ENCODE assay signal across 18 mouse cellular contexts in the genomic region with DNA sequence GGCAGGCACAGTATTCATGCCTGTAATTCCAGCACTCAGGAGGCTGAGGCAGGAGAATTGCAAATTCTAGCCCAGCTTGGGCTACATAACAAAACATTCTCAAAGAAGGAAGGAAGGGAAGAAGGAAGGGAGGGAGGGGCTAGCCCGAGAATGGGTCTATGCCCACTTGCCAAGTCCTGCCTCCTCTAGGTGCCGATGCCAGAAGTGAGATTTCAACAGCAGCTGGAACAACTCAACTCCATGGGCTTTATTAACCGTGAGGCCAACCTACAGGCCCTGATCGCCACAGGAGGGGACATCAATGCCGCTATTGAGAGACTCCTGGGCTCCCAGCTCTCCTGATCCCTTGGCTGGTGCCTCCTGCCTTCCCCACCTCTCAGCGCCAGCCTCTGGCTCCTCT. TPM values are rescaled to one million over a fixed set of nuclear protein-coding genes. Genes with fewer than 3 reads are reported as not detected.
DNase-seq lines count a peak whose midpoint lies in the region; ATAC-seq and TF ChIP-seq lines count a peak whose summit lies in the region.
"Had no signal": no experiment of that assay in that cellular context is flagged by ENCODE, and none has a peak within 500 bp of the region (broad histone marks: within the 10 kb centered on the region; RNA-seq: fewer than 3 reads in every experiment).

No protein-coding gene starts in this region.

- TF ChIP-seq EP300 in heart, postnatal 0 days (IDR thresholded peaks at IDR 0.05; ENCODE audit: low read depth): no peak

- ATAC-seq in heart, postnatal 0 days (ENCODE audit: insufficient read depth, low read depth): 0 out of 2 replicates have a peak, but pooled peaks have one; percentile 10
- ATAC-seq in liver, embryonic 13.5 days (ENCODE audit: low read depth): no peak
- ATAC-seq in midbrain, embryonic 16.5 days: no peak
- ATAC-seq in kidney, embryonic 16.5 days (ENCODE audit: low FRiP score, low TSS enrichment): no peak
- ATAC-seq: forebrain, embryonic 16.5 days had no signal

- TF ChIP-seq CTCF in heart, postnatal 0 days (IDR thresholded peaks at IDR 0.05; ENCODE audit: low read depth): no peak

- DNase-seq in heart, postnatal 0 days (ENCODE audit: low spot score): no peak
- no peak for DNase-seq in heart, postnatal 10 days
- DNase-seq in ES-CJ7 (ENCODE audit: low read depth, low spot score): peak; percentile 69
- DNase-seq in ZHBTc4 (ENCODE audit: low read depth, low spot score): peak; percentile 82
- no peak for DNase-seq in liver, embryonic 13.5 days
- DNase-seq: cerebellum, adult 8-10 months; heart, postnatal 14 days; left cerebral cortex, postnatal 4 days; right cerebral cortex, adult 18-20 months; thymus, adult 18-20 months had no signal

- H3K4me2 ChIP-seq in heart, postnatal 0 days (ENCODE audit: low read depth, low read length): no peak overlapping the region
- no peak overlapping the region for H3K4me2 ChIP-seq in liver, embryonic 13.5 days
- H3K4me2 ChIP-seq in midbrain, embryonic 16.5 days (ENCODE audit: low read length): no peak overlapping the region
- H3K4me2 ChIP-seq in kidney, embryonic 16.5 days (replicated peaks; ENCODE audit: low read depth, low read length): no peak overlapping the region
- H3K4me2 ChIP-seq: embryonic facial prominence, embryonic 13.5 days; hindbrain, embryonic 13.5 days had no signal

- H3K4me3 ChIP-seq in heart, postnatal 0 days (ENCODE audit: low read depth, low read length): no peak overlapping the region
- H3K4me3 ChIP-seq in liver, embryonic 13.5 days (replicated peaks): no peak overlapping the region
- no peak overlapping the region for H3K4me3 ChIP-seq in midbrain, embryonic 16.5 days (ENCODE audit: low read depth, low read length)
- H3K4me3 ChIP-seq in kidney, embryonic 16.5 days (ENCODE audit: low read length): no peak overlapping the region
- H3K4me3 ChIP-seq: embryonic facial prominence, embryonic 13.5 days; hindbrain, embryonic 13.5 days; layer of hippocampus, adult 2 months had no signal

- H3K27ac ChIP-seq in heart, postnatal 0 days (ENCODE audit: low read depth): no peak overlapping the region
- peak overlapping the region; percentile 71 for H3K27ac ChIP-seq in liver, embryonic 13.5 days
- H3K27ac ChIP-seq in midbrain, embryonic 16.5 days (ENCODE audit: low read length): no peak overlapping the region
- no peak overlapping the region for H3K27ac ChIP-seq in kidney, embryonic 16.5 days (ENCODE audit: low read length)
- H3K27ac ChIP-seq: embryonic facial prominence, embryonic 13.5 days; hindbrain, embryonic 13.5 days; kidney, postnatal 0 days; layer of hippocampus, adult 2 months had no signal

- no peaks in the 10 kb centered on the region for H3K9me3 ChIP-seq in heart, postnatal 0 days (replicated peaks; ENCODE audit: control insufficient read depth, low read length)
- H3K9me3 ChIP-seq in liver, embryonic 13.5 days (replicated peaks): no peaks in the 10 kb centered on the region
- H3K9me3 ChIP-seq in midbrain, embryonic 16.5 days (replicated peaks; ENCODE audit: control insufficient read depth, low read length, poor library complexity, severe bottlenecking): no peaks in the 10 kb centered on the region
- H3K9me3 ChIP-seq in kidney, embryonic 16.5 days (ENCODE audit: low read length): no peaks in the 10 kb centered on the region
- H3K9me3 ChIP-seq: embryonic facial prominence, embryonic 13.5 days; hindbrain, embryonic 13.5 days had no signal

- H3K4me1 ChIP-seq in heart, postnatal 0 days (ENCODE audit: control insufficient read depth, insufficient read depth): peaks cover 9% of the 10 kb centered on the region; the same call in 1 of the 2 replicates
- peaks cover 23% of the 10 kb centered on the region for H3K4me1 ChIP-seq in liver, embryonic 13.5 days (replicated peaks)
- H3K4me1 ChIP-seq in midbrain, embryonic 16.5 days (ENCODE audit: control insufficient read depth, insufficient read depth, low read length): no peaks in the 10 kb centered on the region
- H3K4me1 ChIP-seq in kidney, embryonic 16.5 days (ENCODE audit: insufficient read depth, low read length): peaks cover 11% of the 10 kb centered on the region
- H3K4me1 ChIP-seq: embryonic facial prominence, embryonic 13.5 days had no signal

- no peak overlapping the region for H3K9ac ChIP-seq in heart, postnatal 0 days (replicated peaks; ENCODE audit: low read depth, low read length)
- no peak overlapping the region for H3K9ac ChIP-seq in liver, embryonic 13.5 days
- no peak overlapping the region for H3K9ac ChIP-seq in midbrain, embryonic 16.5 days (ENCODE audit: low read depth, low read length)
- H3K9ac ChIP-seq in kidney, embryonic 16.5 days (replicated peaks; ENCODE audit: low read length): no peak overlapping the region
- H3K9ac ChIP-seq: embryonic facial prominence, embryonic 13.5 days; hindbrain, embryonic 13.5 days had no signal

- intact Hi-C loops in heart, postnatal 10 days (cut with DNase I): no loop called here

- 75% methylated on average over 6 of the region's 6 CpGs for WGBS in heart, postnatal 0 days
- 76% methylated on average over 6 of the region's 6 CpGs for WGBS in liver, embryonic 13.5 days (ENCODE audit: insufficient replicate concordance)
- WGBS in midbrain, embryonic 16.5 days: 94% methylated on average over 6 of the region's 6 CpGs
- WGBS in kidney, embryonic 16.5 days: 78% methylated on average over 6 of the region's 6 CpGs

- H3K27me3 ChIP-seq in heart, postnatal 0 days (ENCODE audit: control insufficient read depth, insufficient read depth, low read length): no peaks in the 10 kb centered on the region
- no peaks in the 10 kb centered on the region for H3K27me3 ChIP-seq in liver, embryonic 13.5 days
- H3K27me3 ChIP-seq in midbrain, embryonic 16.5 days (ENCODE audit: control insufficient read depth, insufficient read depth, low read depth, low read length): no peaks in the 10 kb centered on the region
- H3K27me3 ChIP-seq in kidney, embryonic 16.5 days (ENCODE audit: insufficient read depth, low read length): no peaks in the 10 kb centered on the region
- H3K27me3 ChIP-seq: embryonic facial prominence, embryonic 13.5 days; hindbrain, embryonic 13.5 days had no signal

- H3K36me3 ChIP-seq in heart, postnatal 0 days (replicated peaks; ENCODE audit: control insufficient read depth, insufficient read depth, low read length): peaks cover 67% of the 10 kb centered on the region
- H3K36me3 ChIP-seq in liver, embryonic 13.5 days: peaks cover 74% of the 10 kb centered on the region
- H3K36me3 ChIP-seq in midbrain, embryonic 16.5 days (ENCODE audit: control insufficient read depth, insufficient read depth, low read length): peaks cover 56% of the 10 kb centered on the region
- H3K36me3 ChIP-seq in kidney, embryonic 16.5 days (ENCODE audit: insufficient read depth, low read length): peaks cover 70% of the 10 kb centered on the region

RNA-seq across cellular contexts. Expression of a gene that starts 7.8 kb away (rescaled TPM):
- 246 and 286 TPM in 2 replicates for total RNA-seq in heart, postnatal 0 days (2014; rRNA removed; ENCODE audit: low replicate concordance)
- 144 and 146 TPM in 2 replicates for polyA plus RNA-seq in heart, postnatal 0 days (2015; fragmentation: Nextera tagmentation; extraction: Ambion mirVana)
- 100 to 1,000 TPM; 127 to 130 TPM for total RNA-seq in heart, postnatal 10 days (2021)
- polyA plus RNA-seq in liver, embryonic 13.5 days (2015; fragmentation: Nextera tagmentation; extraction: Ambion mirVana): 187 and 206 TPM in 2 replicates
- 127 and 144 TPM in 2 replicates for polyA plus RNA-seq in midbrain, embryonic 16.5 days (2015; fragmentation: Nextera tagmentation; extraction: Ambion mirVana)
- polyA plus RNA-seq in kidney, embryonic 16.5 days (2015; fragmentation: Nextera tagmentation; extraction: Ambion mirVana): 269 and 323 TPM in 2 replicates

RNA-seq across cellular contexts. Expression of a gene that starts 14.3 kb away (rescaled TPM):
- total RNA-seq in heart, postnatal 0 days (2014; rRNA removed; ENCODE audit: low replicate concordance): 74.9 and 82.4 TPM in 2 replicates
- polyA plus RNA-seq in heart, postnatal 0 days (2015; fragmentation: Nextera tagmentation; extraction: Ambion mirVana): 18.3 and 19.0 TPM in 2 replicates
- 10 to 100 TPM; 56.5 to 57.2 TPM for total RNA-seq in heart, postnatal 10 days (2021)
- polyA plus RNA-seq in liver, embryonic 13.5 days (2015; fragmentation: Nextera tagmentation; extraction: Ambion mirVana): 20.7 and 22.8 TPM in 2 replicates
- polyA plus RNA-seq in midbrain, embryonic 16.5 days (2015; fragmentation: Nextera tagmentation; extraction: Ambion mirVana): 39.8 and 41.3 TPM in 2 replicates
- 52.7 and 57.8 TPM in 2 replicates for polyA plus RNA-seq in kidney, embryonic 16.5 days (2015; fragmentation: Nextera tagmentation; extraction: Ambion mirVana)

RNA-seq across cellular contexts. Expression of a gene that starts 15.0 kb away (rescaled TPM):
- 3.6 and 34.6 TPM in 2 replicates for total RNA-seq in heart, postnatal 0 days (2014; rRNA removed; ENCODE audit: low replicate concordance)
- 131 and 136 TPM in 2 replicates for polyA plus RNA-seq in heart, postnatal 0 days (2015; fragmentation: Nextera tagmentation; extraction: Ambion mirVana)
- total RNA-seq in heart, postnatal 10 days (2021): 10 to 100 TPM; 87.3 to 94.0 TPM
- 88.4 and 95.9 TPM in 2 replicates for polyA plus RNA-seq in liver, embryonic 13.5 days (2015; fragmentation: Nextera tagmentation; extraction: Ambion mirVana)
- 181 and 193 TPM in 2 replicates for polyA plus RNA-seq in midbrain, embryonic 16.5 days (2015; fragmentation: Nextera tagmentation; extraction: Ambion mirVana)
- polyA plus RNA-seq in kidney, embryonic 16.5 days (2015; fragmentation: Nextera tagmentation; extraction: Ambion mirVana): 189 and 207 TPM in 2 replicates

RNA-seq across cellular contexts. Expression of a gene that starts 19.8 kb away (rescaled TPM):
- 0.39 and 2.5 TPM in 2 replicates for total RNA-seq in heart, postnatal 0 days (2014; rRNA removed; ENCODE audit: low replicate concordance)
- polyA plus RNA-seq in heart, postnatal 0 days (2015; fragmentation: Nextera tagmentation; extraction: Ambion mirVana): 0.16 TPM in 1 of 2 replicates, not detected in the other
- total RNA-seq in heart, postnatal 10 days (2021): not detected
- polyA plus RNA-seq in liver, embryonic 13.5 days (2015; fragmentation: Nextera tagmentation; extraction: Ambion mirVana): 0.15 TPM in 1 of 2 replicates, not detected in the other
- 0.69 TPM in 1 of 2 replicates, not detected in the other for polyA plus RNA-seq in midbrain, embryonic 16.5 days (2015; fragmentation: Nextera tagmentation; extraction: Ambion mirVana)
- 17.3 and 23.9 TPM in 2 replicates for polyA plus RNA-seq in kidney, embryonic 16.5 days (2015; fragmentation: Nextera tagmentation; extraction: Ambion mirVana)
- total RNA-seq: heart, adult 8-10 months; layer of hippocampus, adult 2 months had no signal
- polyA plus RNA-seq: forebrain, embryonic 16.5 days; hindbrain, embryonic 13.5 days had no signal

RNA-seq across cellular contexts. Expression of a gene that starts 35.7 kb away (rescaled TPM):
- total RNA-seq in heart, postnatal 0 days (2014; rRNA removed; ENCODE audit: low replicate concordance): 6.0 and 9.7 TPM in 2 replicates
- 2.6 and 2.7 TPM in 2 replicates for polyA plus RNA-seq in heart, postnatal 0 days (2015; fragmentation: Nextera tagmentation; extraction: Ambion mirVana)
- total RNA-seq in heart, postnatal 10 days (2021): 1 to 10 TPM; 3.4 to 6.3 TPM
- 1.2 and 1.5 TPM in 2 replicates for polyA plus RNA-seq in liver, embryonic 13.5 days (2015; fragmentation: Nextera tagmentation; extraction: Ambion mirVana)
- 28.6 and 33.0 TPM in 2 replicates for polyA plus RNA-seq in midbrain, embryonic 16.5 days (2015; fragmentation: Nextera tagmentation; extraction: Ambion mirVana)
- 18.6 and 20.7 TPM in 2 replicates for polyA plus RNA-seq in kidney, embryonic 16.5 days (2015; fragmentation: Nextera tagmentation; extraction: Ambion mirVana)

Comparison
In these comparisons a context has a peak if more than half of its experiments do, and no peak if none do; other contexts are left out.
1. DNase-seq: peak in ES-CJ7 (single experiment) and ZHBTc4 (single experiment); none in heart, postnatal 0 days (single experiment), heart, postnatal 10 days (0 of 2) and liver, embryonic 13.5 days (single experiment).